Mouse (Mus musculus) common myeloid progenitor, adult 5-6 weeks (primary cell): ENCODE results near the gene Nrsn1. TPM values are rescaled to one million over a fixed set of nuclear protein-coding genes. Genes with fewer than 3 reads are reported as not detected.
A peak's percentile ranks its signal among the peaks of the same experiment; 100 is the strongest.
"Not testable (repeated sequence)": the region's sequence is repeated elsewhere in the genome, so short reads cannot be mapped to it uniquely, and the experiment has no call there.

Experiments
- ATAC-seq: replicated peaks from 2 replicates; pipeline ENCODE4 v1.8.0; 2016; ENCODE audit warnings: low read depth, mild to moderate bottlenecking, moderate TSS enrichment, inconsistent platforms; ENCODE audit not compliant: poor library complexity, severe bottlenecking
- total RNA-seq: library from RNA; stranded (forward); fragments of 200-1000, 187-1606 nt; gene quantifications from 2 replicates; pipeline ENCODE4 v1.2.3, GENCODE M21; 2017

Nrsn1 gene
- total RNA-seq = not detected in 2 replicates

GRCm38 (mm10) chr13:25270402-25270801, at the start of gene Nrsn1:
Gene Nrsn1, minus strand, starts transcription at chr13:25270502.
- ATAC-seq = not testable (repeated sequence)

GRCm38 (mm10) chr13:25312059-25312458, 41.8 kb upstream of the Nrsn1 start:
- ATAC-seq = no peak

GRCm38 (mm10) chr13:25310068-25310467, 39.8 kb upstream of the Nrsn1 start:
- ATAC-seq = no peak

- ATAC-seq = no peak
Observed at GRCm38 (mm10) chr13:25288736-25289135, 18.4 kb upstream of the Nrsn1 start.

GRCm38 (mm10) chr13:25274934-25275565, 4.7 kb upstream of the Nrsn1 start:
- no peak for ATAC-seq

- no peak for ATAC-seq
Observed at GRCm38 (mm10) chr13:25272189-25272588, 1.9 kb upstream of the Nrsn1 start.

GRCm38 (mm10) chr13:25269569-25270268, 583 bp downstream of the Nrsn1 start:
- ATAC-seq = peak; percentile 45; the same call in 1 of the 2 replicates

GRCm38 (mm10) chr13:25269039-25269438, 1.3 kb downstream of the Nrsn1 start:
- peak; percentile 66; the same call in 1 of the 2 replicates for ATAC-seq

GRCm38 (mm10) chr13:25262748-25263147, 7.6 kb downstream of the Nrsn1 start:
- ATAC-seq = no peak

- ATAC-seq = no peak
Observed at GRCm38 (mm10) chr13:25257608-25258007, 12.7 kb downstream of the Nrsn1 start.

GRCm38 (mm10) chr13:25254478-25255263, 15.6 kb downstream of the Nrsn1 start:
- ATAC-seq = no peak

- ATAC-seq = no peak
Observed at GRCm38 (mm10) chr13:25251893-25252292, 18.4 kb downstream of the Nrsn1 start.

GRCm38 (mm10) chr13:25220186-25220787, 50.0 kb downstream of the Nrsn1 start:
- ATAC-seq = no peak

- peak; percentile 54 for ATAC-seq
Observed at GRCm38 (mm10) chr13:25218394-25218793, 51.9 kb downstream of the Nrsn1 start.

- no peak for ATAC-seq
Observed at GRCm38 (mm10) chr13:25206950-25207349, 63.4 kb downstream of the Nrsn1 start.

Other genes starting within 250 kb of the Nrsn1 start
- not detected in 2 replicates for gene Dcdc2a, start 214.5 kb downstream of the Nrsn1 start, total RNA-seq